Mouse (Mus musculus) lung, adult 18-20 months (tissue): ENCODE measurements at regions not wholly inside any gene's neighbourhood (a gene's known extent, or its start where the extent isn't known, plus 50 kb on each side); places are given as distances from the start of the nearest gene placed in this dataset.
A peak's percentile ranks its signal among the peaks of the same experiment; 100 is the strongest.

Experiments used
- DNase-seq, 2 experiments: peaks; one replicate each; pipeline ENCODE4 v3.0.0; 2022; ENCODE audit warnings: mixed read lengths in 2 of 2

GRCm38 (mm10) chr5:4697346-4698095 lies 60.3 kb downstream of the Fzd1 start:
- DNase-seq: no peak

- DNase-seq: no peak
Measured at GRCm38 (mm10) chr5:4696701-4697100, 61.1 kb downstream of the Fzd1 start.

GRCm38 (mm10) chr5:4689130-4689529 lies 68.7 kb downstream of the Fzd1 start:
- DNase-seq: no peak

GRCm38 (mm10) chr5:4675316-4675715 lies 82.5 kb downstream of the Fzd1 start:
- DNase-seq: no peak

- no peak for DNase-seq
Measured at GRCm38 (mm10) chr5:4666381-4666780, 91.5 kb downstream of the Fzd1 start.

- DNase-seq: no peak
Measured at GRCm38 (mm10) chr5:4665978-4666377, 91.9 kb downstream of the Fzd1 start.

- DNase-seq: no peak
Measured at GRCm38 (mm10) chr5:4664918-4665317, 92.9 kb downstream of the Fzd1 start.

GRCm38 (mm10) chr5:4664488-4664887 lies 93.3 kb downstream of the Fzd1 start:
- no peak for DNase-seq

GRCm38 (mm10) chr5:4662198-4662585 lies 95.6 kb downstream of the Fzd1 start:
- no peak for DNase-seq

- peak; percentile 7 to 13 for DNase-seq
Measured at GRCm38 (mm10) chr5:4661420-4662197, 96.2 kb downstream of the Fzd1 start.

GRCm38 (mm10) chr5:4657982-4658381 lies 99.9 kb downstream of the Fzd1 start:
- DNase-seq: no peak

- peak in 1 of 2 experiments; percentile 6 for DNase-seq
Measured at GRCm38 (mm10) chr5:4654186-4654585, 103.6 kb downstream of the Fzd1 start.

- no peak for DNase-seq
Measured at GRCm38 (mm10) chr5:4651167-4651955, 106.5 kb downstream of the Fzd1 start.

- no peak for DNase-seq
Measured at GRCm38 (mm10) chr5:4650709-4651108, 107.1 kb downstream of the Fzd1 start.

GRCm38 (mm10) chr5:4649858-4650556 lies 107.8 kb downstream of the Fzd1 start:
- no peak for DNase-seq

- DNase-seq: no peak
Measured at GRCm38 (mm10) chr5:4641041-4641440, 116.8 kb downstream of the Fzd1 start.

GRCm38 (mm10) chr5:4633763-4634162 lies 124.1 kb downstream of the Fzd1 start:
- DNase-seq: no peak

GRCm38 (mm10) chr5:4625206-4625605 lies 132.6 kb downstream of the Fzd1 start:
- no peak for DNase-seq

- no peak for DNase-seq
Measured at GRCm38 (mm10) chr5:4623625-4624024, 134.2 kb downstream of the Fzd1 start.

- no peak for DNase-seq
Measured at GRCm38 (mm10) chr5:4620513-4621210, 137.2 kb downstream of the Fzd1 start.

- DNase-seq: no peak
Measured at GRCm38 (mm10) chr5:4615233-4615632, 142.6 kb downstream of the Fzd1 start.

- no peak for DNase-seq
Measured at GRCm38 (mm10) chr5:4597471-4597870, 160.4 kb downstream of the Fzd1 start.
